Mouse (Mus musculus) ES-CJ7 (cell line): Measurements from ENCODE around the gene Zfp410.
"Not testable (repeated sequence)": the region's sequence is repeated elsewhere in the genome, so short reads cannot be mapped to it uniquely, and the experiment has no call there.

Source experiments
- DNase-seq: peaks from one replicate; pipeline ENCODE4 v3.0.0; 2011; ENCODE audit warnings: low read depth, low spot score

Gene Zfp410

DNA sequence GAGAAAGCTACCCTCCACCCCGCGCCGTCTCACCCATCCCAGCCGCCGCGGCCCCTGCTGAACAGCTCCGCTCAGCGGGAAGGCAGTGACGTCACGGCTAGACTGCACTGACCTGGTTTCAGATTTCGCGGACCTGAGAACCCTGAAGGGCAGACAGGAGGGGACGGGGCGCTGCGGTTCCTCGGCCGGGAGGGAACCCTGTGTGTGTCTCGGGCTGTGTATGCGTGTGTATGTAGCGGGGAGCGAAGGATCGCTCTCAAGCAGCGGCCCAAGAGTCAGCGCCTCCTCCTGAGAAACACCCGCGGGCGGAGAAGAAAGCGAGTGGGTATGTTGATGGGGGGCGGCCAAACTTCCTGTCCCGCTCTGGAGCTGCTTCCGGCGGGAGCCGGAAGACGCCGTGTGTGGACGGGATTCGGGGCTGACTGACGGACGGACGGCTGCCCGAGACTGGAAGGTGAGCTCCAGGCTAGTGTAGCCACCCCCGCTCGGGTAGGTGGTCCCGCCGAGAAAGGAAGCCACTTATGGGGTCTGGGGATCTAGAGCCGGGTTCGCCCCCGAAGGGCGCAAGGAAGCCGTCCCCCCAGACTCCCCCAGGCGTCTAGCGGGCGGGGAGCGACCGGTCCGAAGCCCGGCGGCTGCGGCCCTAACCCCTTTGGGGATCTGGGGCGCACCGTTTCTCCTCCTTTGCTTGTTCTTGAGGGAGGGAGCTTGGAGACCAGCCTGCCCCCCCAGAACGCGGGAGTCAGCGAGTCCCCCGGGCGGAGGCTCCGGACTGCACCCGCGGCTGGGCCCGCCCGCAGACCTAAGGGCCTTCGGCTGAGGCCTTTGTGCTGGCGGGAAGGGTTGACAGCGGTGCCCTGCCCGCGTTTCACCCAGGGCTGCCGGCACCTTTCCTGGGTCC is at the start of gene Zfp410:
Gene Zfp410 (plus strand): TSS at position 132 of the 901 bp plus-strand sequence.
- DNase-seq, result peak; percentile 83

DNA sequence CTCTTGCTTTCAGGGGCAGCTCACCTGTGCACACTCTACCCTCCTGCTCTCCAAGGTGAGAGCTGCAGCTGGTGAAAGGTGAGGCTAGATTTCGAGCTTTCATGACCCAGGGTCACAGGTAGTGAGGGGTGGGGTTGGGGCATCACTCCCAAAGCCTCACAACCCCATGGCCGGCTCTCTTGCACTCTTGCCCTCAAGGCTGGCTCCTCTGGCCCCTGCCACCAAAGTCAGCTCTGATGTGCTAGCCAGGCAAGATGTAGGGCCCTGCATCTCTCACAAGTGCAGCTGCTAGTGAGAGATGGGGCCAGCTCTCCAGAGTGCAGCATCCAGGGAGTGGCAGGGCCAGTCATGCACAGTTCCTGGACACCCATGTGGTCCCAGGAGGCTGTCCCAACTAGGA is 49.4 kb upstream of the Zfp410 start:
- DNase-seq, result no peak

DNA sequence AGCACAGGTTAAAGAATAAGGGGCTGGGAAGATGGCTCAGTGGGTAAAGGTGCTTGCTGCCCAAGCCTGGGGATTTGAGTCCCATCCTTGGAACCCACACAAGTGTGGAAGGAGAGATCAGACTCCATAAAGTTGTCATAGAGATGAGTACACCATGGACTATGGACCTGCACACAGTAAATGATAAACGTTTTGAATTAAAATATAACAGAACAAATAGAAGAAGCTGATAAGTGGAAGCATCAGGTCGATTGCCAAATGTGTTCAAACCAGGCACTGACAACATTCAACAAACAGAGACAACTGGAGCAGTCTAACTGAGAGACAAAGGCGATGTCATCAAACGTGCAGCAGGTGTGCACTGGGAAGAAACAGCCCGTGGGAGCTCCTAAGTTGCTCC is 43.3 kb upstream of the Zfp410 start:
- DNase-seq, result no peak

DNA sequence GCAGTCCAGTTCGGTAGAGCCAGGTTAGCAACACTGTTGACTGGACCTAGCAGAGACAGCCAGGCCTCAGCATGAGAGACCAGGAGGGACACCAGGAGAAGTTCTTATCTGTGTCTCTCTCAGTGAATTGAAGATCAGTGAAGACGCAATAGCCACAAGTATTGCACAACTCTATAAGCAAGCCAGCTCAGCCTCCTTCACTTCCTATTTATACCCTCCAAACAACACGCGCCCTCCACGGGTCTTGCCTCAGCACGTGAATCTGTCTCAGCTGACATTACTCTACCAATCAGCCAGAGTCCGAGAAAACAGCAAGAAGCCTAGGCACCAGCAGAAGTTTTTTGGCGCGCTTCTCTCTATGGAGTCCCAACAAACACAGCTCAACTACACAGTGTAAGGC is 41.4 kb upstream of the Zfp410 start:
- no peak for DNase-seq

DNA sequence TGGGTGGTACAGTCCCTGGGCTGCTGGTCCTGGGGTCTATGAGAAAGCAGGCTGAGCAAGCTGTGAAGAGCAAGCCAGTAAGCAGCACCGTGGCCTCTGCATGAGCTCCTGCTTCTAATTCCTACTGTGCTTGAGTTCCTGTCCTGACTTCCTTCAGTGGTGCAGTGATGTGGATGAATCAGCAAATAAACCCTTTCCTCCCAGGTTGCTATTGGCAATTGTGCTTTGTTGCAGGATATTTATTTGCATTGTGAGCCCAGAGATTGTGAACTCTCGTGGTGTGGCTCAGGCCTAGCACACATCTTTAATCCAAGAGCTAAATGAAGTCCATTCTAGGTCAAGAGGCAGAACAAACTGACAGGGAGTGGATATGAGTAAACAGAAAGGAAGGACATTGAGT is 40.4 kb upstream of the Zfp410 start:
- no peak for DNase-seq

DNA sequence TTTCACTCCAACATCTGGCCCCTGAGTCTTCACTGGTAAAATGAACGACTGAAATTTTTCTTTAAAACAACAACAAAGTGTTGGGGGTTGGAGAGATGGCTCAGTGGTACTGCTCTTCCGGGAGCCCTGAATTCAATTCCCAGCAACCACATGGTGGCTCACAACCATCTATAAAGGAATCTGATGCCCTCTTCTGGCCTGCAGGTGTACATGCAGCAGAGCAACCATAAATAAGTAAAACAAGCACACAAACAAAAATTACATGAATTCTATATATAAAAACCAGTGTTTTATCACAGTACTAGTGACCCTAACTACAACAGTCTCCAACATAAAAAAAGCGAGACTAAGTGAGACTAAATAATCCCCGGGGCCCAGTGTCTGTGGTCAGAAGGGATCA is 39.9 kb upstream of the Zfp410 start:
- no peak for DNase-seq

DNA sequence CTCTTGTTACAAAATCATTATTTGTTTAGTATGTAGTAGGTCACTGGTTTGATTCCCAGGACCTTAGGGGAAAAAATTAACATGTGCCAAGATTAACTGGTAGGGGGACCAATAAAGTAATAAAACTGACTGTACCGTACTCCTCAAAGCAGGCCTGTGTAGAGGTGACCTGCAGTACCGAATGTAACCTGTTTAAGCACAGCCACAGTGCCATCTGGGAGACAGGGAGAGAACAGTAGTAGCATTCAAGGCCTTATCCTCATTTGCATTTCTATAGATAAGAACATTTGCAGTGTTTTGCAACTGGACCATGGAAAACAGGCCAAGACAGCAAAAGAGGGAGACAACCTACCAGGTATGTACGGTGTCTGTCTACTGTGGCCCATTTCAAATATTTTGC is 38.8 kb upstream of the Zfp410 start:
- DNase-seq, result peak; percentile 76

DNA sequence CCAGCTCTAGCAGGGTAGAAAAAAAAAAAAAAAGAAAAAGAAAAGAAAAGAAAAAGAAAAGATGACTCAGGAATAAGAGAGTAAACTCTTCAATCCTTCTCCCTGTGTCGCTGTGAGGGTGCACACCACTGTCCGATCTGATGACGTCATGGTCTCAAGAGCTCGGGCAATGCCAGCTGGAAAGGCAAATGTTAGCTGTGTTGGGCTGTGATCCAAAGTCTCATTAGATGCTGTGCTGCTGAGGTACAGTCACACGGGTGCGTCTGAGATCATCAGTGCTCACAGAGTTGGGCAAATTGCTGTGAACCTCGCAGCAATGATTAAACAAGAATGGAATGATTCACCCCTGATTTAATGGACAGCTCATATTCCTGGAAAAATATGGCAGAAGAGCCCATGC is 37.8 kb upstream of the Zfp410 start:
- no peak for DNase-seq

DNA sequence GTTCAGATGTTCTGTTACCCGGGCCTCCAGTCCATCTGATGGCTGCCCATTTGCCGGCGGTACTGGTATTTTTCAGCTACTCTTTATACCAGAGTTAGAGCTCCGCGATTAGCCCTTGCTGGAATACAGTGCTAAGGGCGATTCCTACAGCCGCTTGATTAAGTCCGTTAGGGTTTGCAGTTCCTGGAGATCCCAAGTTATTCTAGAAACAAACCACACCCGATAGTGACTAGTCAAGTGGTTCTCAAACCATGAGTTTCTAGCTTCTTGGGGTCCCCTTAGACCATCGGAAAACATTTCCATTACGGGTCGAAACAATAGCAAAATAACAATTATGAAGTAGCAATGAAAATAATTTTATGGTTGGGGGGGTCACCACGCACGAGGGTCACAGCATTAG is 32.3 kb upstream of the Zfp410 start:
- no peak for DNase-seq

DNA sequence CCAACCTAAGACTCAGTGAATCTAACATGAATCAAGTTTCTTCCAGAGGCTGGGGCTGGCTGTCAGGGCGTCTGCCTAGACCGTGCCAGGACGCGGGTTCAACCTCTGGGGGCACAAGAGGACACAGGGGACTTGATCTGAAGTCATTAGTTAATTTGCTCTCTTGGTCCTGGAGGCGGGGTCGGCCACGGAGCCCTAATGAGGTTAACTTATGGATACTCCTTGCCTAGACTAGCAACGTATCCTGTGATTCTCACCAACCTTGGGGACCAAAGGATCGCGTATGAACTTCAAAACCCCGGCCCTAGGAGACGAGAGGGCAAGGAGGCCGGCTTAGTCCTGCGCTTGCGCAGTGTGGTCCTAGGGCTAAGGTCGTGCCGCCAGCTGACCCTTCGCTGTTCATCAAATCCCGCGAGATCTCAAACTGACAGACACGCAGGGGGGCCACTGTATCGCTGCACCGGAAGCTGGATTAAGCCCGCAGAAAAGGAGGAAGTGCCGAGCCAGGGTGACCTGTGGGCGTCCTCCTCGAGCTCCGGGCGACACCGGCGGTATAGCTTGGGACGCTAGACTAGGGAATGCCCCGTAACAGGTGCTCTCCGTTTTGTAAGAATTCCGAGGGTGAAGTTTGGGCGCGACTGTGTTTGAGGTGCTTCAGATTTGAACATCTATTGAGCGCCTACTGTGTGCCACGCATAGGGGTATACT is 31.6 kb upstream of the Zfp410 start, which contains the start of gene Ptgr2:
Gene Ptgr2 (plus strand): TSS at position 348 of the 708 bp plus-strand sequence.
- peak; percentile 99 for DNase-seq

DNA sequence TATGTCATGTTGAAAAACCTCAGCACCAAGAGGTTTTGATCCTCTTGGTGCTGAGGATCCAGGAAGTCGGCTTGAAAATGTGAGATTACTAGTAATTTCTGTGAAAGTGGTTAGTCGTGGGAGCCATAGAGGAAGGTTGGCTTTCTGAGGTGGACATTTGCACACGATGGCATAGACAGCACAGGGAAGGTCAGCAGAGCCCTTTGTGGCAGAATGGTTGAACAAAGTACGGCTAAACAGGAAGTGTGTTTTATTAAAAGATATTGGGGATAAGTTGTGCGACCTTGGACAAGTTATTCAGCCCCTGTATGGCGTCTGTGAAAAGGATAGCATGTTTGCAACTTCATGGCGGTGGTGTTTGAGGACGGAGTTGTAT is 31.1 kb upstream of the Zfp410 start:
- no peak for DNase-seq

DNA sequence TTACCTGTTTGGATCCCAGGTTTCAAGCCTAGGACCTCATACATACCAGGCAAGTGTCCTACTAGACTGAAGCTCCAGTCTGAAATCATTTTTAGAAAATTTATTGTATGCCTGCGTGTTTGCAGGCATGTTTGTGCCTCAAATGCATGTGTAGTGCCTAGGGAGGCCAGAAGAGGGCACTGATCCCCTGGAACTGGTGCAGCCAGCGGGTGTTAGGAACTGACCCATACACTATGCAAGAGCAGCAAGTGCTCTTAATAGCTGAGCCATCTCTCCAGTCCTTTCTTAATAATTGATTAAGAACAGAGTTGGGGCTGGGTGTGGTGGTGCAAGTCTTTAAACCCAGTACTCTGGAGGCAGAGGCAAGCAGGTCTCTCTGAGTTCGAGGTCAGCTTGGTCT is 28.2 kb upstream of the Zfp410 start:
- DNase-seq, result peak; percentile 69

DNA sequence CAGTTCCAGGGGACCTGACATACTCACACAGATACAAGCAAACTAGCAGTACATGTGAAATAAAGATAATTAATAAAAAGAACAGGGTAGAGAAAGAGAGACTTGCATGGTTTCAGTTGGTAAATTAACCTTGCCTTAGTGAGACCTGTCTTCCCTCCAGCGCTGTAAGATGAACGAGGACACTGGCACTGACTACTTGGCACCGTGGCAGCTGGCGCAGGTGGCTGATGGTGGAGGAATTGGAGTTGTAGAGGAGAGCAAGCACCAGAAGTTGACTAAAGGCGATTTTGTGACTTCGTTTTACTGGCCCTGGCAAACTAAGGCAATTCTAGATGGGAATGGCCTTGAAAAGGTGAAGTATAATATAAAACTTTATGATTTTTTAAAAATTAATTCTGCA is 18.8 kb upstream of the Zfp410 start:
- DNase-seq, result no peak

DNA sequence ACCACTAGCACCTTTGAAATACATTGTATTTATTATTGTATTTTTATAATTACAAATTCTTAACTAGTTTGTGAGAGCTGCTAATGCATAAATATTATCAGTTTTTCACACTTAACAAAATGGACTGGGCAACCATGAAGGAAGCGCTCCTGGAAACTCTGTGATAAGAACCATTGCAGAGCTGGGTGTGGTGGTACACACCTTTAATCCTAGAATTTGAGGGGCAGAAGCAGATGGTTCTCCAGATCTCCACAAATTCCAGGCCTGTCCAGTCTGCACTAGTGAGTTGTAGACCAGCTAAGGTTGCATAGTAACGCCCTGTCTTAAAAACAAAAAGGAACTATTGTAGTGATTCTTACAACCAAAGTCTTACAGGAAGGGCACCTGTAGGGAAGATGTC is 17.4 kb upstream of the Zfp410 start:
- no peak for DNase-seq

DNA sequence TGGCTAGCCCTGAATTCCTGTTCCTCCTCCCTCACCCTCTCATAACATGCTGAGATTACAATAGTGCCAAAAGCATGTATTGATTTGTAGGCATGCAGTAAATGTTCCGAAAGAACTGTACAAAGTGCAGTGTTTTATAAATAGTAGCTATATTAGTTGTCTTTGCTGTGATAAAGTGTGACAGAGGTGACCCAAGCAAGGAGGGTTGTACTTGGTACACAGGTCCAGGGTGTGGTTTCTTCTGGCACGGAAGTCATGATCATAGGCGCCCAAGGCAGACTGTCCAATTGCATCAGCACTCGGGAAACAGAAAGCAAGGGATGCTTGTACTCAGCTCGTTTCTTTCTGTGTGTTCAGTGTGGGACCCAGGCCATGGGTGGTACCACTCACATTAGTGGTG is 12.6 kb upstream of the Zfp410 start:
- DNase-seq, result no peak

DNA sequence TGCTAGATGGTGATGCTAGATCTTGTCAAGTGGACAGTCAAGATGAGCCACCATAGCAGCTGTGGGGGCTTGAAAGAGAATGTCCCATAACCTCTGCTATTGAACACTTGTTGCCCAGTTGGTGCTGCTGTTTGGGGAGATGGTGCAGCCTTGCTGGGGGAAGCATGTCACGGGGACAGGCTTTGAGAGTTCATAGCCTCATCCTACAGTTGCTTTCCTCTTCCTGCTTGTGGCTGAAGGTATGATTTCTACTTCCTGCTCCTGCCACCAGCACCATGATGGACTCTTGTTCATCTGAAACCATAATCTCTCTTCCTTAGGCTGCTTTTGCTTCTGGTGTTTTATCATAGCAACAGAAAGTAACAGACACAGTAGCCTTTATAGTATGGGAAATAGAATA is 12.1 kb upstream of the Zfp410 start:
- no peak for DNase-seq

DNA sequence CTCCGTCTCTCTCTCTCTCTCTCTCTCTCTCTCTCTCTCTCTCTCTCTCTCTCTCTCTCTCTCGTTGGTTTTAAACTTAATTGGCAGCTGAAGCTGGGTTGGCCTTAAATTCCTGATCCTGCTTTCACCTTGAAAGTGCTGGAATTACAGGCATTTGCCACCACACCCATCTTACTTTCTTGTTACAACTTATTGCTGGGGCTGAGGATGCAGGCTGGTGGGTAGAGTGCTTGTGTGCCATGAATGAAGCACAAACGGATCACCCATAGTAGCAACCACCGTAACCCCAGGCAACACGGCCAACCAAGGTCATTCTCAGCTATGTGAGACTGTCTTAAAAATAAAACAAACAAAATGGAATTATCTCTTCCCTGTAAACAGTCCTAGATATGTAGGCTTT is 5.3 kb upstream of the Zfp410 start:
- DNase-seq, result peak; percentile 59

DNA sequence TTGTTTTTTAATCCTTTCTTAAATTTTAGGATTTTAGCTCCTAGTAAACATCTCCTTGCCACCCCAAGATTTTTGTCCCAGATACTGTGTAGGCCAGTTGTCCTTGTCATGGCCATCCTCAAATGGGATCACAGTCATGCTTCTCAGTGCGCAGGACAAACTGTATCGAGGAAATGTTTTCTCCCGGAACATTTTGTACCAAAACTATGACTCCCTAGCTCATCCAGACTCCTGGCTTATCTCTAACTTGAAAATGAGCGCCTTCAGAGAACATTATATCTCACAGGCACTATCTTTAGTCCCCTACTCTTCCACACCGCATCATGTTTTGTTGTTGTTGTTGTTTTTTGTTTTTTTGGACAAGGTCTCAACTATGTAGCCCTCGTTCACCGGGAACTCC is 646 bp upstream of the Zfp410 start:
- no peak for DNase-seq

DNA sequence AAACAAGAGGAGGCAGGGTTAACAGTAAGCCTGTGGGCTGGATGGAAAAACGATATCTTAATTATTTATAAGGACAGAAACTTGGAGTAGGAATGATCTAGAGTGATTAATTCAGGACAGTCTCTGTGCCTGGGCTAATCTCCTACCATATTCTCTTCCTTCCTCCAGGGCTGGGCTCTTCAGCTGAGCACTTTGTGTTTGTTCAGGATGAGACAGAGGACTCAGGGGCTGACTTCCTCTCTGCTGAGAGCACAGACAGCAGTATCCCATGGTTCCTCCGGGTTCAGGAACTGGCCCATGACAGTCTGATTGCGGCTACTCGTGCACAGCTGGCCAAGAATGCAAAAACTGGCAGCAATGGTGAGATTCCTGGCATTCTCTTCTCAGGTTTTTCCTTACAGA is 10.5 kb downstream of the Zfp410 start:
- no peak for DNase-seq

DNA sequence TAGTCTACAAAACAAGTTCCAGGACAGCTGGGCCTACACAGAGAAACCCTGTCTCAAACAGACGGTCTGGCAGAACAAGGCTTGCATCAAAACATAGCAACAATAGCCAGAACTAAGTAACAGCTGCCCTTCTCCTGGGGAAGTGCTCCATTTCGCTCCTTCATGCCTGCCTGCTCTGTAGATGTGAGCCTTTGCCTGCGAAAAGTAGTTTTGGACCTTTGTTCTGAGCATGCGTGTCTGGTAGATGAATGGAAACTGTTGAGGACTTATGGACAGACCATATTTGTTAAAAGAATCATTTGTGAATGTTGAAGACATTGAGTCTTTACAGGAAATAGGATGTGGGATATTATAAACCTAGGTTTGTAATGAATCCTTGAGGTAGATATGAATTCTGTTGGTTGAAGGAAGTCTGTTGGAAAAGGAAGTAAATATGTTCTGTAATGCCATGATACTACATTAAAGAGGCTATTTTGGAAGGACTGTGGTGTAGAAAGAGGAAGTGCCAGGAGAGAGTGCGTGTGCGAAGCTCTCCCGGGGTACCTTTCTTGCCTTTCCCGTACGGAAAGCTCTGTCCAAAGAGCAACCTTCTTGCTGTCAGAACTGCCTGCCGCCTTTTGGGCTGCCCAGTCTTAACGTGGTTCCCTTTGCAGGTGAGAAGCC is 20.4 kb downstream of the Zfp410 start:
- no peak for DNase-seq

DNA sequence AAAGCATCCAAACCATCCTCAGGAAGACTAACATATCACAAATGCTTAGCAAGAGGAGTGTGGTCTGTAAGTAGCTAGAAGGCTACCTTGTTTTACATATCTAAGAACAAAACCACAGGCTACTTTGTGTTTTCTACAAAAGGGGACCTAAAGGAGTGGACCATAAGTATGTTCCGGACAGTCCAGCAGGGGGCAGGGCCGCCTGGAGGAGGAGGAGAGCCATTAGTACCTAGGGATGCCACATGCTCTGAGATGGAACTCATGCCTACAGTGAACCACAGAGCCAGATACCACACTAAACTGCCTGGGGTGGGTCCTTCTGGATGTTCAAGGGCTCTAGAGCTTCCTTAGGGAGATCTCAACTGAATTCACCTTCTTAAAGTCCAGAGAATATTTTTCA is 30.5 kb downstream of the Zfp410 start:
- DNase-seq, result peak; percentile 48

DNA sequence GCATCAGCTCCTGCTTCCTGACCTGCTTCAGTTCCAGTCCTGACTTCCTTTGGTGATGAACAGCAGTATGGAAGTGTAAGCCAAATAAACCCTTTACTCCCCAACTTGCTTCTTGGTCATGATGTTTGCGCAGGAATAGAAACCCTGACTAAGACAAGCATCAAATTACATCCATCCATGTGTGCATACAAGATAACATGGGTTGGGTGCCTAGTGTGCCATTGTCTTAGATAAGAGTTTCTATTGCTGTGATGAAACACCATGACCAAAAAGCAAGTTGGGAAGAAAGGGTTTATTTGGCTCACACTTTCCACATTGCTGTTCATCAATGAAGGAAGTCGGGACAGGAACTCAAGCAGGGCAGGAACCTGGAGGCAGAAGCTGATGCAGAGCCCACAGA is 42.0 kb downstream of the Zfp410 start:
- DNase-seq, result not testable (repeated sequence)
